Mouse (Mus musculus): ENCODE data around the gene Serpina3i. TPM values are rescaled to one million over a fixed set of nuclear protein-coding genes. Genes with fewer than 3 reads are reported as not detected.

The Serpina3i gene
- total RNA-seq (2023): not detected

DNA sequence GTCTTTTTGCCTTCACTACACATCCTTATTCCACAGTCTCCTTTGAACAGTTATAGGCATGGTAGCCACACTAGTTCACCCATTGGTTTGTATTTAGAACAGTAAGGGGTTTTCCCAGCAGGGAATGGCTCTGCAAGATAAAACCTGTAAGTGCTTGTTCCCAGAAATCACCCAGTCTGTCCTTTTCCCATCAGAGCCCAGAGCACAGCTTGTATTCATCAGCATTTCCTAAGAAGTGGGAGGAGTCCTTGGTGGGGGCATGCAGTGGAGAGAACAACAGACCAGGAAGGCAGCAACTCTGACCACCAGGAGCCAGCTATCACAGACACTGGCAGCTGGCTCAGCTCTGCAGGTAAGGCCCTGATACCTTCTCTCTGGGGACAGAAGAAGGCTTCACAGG, at the start of gene Serpina3i:
Gene Serpina3i (plus strand): TSS at position 260 of the 400 bp plus-strand sequence.

DNA sequence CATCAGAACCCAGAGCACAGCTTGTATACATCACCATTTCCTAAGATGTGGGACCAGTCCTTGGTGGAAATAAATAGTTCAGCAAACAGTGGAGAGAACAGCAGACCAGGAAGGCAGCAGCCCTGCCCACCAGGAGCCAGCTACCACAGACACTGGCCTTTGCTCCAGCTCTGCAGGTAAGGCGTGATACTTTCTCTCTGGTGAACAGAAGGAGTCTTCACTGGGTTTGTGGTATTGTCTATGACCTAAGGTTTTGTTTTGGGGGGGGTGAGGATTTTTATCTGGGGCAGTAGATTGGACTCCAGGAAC, 48.5 kb upstream of the Serpina3i start, which contains the start of gene Serpina3f:
Gene Serpina3f (plus strand): TSS at position 100 of the 309 bp plus-strand sequence.

DNA sequence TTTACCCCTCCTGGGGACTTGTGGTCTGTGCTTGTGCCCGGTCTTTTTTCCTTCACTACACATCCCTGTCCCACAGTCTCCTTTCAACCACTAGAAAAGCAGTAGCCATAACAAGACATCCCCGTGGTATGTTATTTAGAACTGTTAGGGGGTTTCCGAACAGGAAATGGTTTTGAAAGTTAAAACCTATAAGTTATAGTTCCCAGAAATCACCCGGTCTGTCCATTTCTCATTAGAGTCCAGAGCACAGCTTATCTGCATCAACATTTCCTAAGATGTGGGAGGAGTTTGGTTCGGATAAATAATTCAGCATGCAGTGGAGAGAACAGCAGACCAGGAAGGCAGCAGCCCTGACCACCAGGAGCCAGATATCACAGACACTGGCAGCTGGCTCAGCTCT, 27.0 kb upstream of the Serpina3i start, which contains the start of gene Serpina3g:
Gene Serpina3g (plus strand): TSS at position 331 of the 400 bp plus-strand sequence.

DNA sequence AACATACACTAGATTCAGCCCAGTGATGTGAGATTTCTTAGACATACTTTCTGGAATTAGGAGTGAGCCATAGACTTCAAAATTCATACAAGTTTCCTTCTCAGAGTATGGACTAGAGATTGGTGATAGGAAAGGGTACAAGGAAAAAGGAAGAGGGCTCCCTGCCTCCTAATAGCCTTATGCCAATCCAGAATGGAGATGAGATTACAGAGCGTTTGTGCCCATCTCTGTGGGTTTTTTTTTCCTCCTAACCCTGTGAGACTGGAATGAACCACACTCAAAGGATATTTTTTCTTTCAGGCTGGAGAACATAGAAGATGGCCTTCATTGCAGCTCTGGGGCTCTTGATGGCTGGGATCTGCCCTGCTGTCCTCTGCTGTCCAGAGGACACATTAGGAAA, 51.3 kb downstream of the Serpina3i start, which contains the start of gene Serpina3j:
Gene Serpina3j (plus strand): TSS at position 301 of the 400 bp plus-strand sequence.

Other genes with a start within 250 kb of the Serpina3i start
- not detected for gene Serpina9, start 249.4 kb upstream of the Serpina3i start, total RNA-seq (2023)
- gene Serpina12, start 218.7 kb upstream of the Serpina3i start, total RNA-seq (2023): not detected
- gene Serpina5, start 162.0 kb upstream of the Serpina3i start, total RNA-seq (2023): not detected
- gene Serpina3a, start 150.4 kb upstream of the Serpina3i start, total RNA-seq (2023): not detected
- under 1 TPM in 1 of 2 experiments, not detected in 1; 0.20 TPM for gene Serpina3b, start 135.1 kb upstream of the Serpina3i start, total RNA-seq (2023)
- not detected for gene Serpina3c, start 109.3 kb upstream of the Serpina3i start, total RNA-seq (2023)
- under 1 TPM in 1 of 2 experiments, not detected in 1; 0.18 TPM for gene Serpina3f, start 48.6 kb upstream of the Serpina3i start, total RNA-seq (2023)
- 1 to 10 TPM; 1.8 to 2.1 TPM for gene Serpina3g, start 26.9 kb upstream of the Serpina3i start, total RNA-seq (2023)
- not detected for gene Serpina3j, start 51.4 kb downstream of the Serpina3i start, total RNA-seq (2023)
- not detected for gene Serpina3k, start 75.4 kb downstream of the Serpina3i start, total RNA-seq (2023)
- not detected for gene Serpina3m, start 75.4 kb downstream of the Serpina3i start, total RNA-seq (2023)
- gene Serpina3n, start 143.6 kb downstream of the Serpina3i start, total RNA-seq (2023): not detected
- not detected for gene Gsc, start 210.2 kb downstream of the Serpina3i start, total RNA-seq (2023)

Data from neutrophil, adult 83 days (primary cell).